Mouse (Mus musculus) frontal cortex, adult 2 months (tissue): ENCODE results near the gene Dnajb7. TPM values are rescaled to one million over a fixed set of nuclear protein-coding genes. Genes with fewer than 3 reads are reported as not detected.

Experiments used
- DNase-seq, 2 experiments: peaks; one replicate each; pipeline ENCODE4 v3.0.0; 2022; ENCODE audit warnings: low spot score in 1 of 2; ENCODE audit errors: extremely low spot score in 1 of 2
- polyA plus RNA-seq: library from polyadenylated mRNA; depleted of rRNA; stranded (reverse); fragments of >200 nt; gene quantifications from 2 replicates; pipeline ENCODE4 v1.2.3, GENCODE M21; 2012; rRNA removed

The Dnajb7 gene
- polyA plus RNA-seq, 1 experiment: 0.10 TPM

DNA sequence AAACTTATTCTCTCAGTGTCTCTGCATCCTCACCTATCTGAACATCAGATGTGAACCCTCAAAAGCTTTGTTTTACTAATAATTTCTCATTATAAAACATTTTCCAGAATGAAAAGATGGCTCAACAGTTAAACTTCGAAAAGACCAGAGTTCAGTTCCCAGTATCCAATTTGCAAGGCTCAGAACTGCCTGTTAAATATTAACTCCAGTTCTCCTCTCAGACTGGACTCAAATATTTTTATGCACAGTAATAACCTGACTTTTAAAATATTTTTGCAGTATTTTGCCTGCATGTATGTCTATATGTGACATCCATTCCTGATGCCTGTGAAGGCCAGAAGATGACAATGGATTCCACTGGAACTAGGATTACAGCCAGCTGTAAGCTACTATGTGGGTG is 39.5 kb downstream of the Dnajb7 start:
- DNase-seq: no peak

DNA sequence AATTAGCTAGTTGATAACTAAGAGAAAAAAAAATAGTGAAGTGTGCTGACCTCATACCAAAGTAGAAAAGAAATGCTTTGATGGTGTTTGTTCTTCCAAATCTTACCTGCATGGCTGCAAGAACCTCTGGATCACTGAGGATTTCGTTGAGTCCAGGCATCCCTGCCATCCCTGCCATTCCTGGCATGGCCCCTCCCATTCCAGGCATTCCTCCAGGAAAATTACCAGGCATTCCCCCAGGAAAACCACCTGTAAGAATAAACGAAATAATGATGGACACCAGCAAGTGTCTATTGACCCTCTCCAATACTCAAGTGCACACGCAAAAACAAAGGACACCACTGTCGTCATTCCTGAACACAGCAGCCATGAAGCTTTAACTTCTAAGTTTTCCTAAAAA is 41.9 kb downstream of the Dnajb7 start:
- no peak for DNase-seq

DNA sequence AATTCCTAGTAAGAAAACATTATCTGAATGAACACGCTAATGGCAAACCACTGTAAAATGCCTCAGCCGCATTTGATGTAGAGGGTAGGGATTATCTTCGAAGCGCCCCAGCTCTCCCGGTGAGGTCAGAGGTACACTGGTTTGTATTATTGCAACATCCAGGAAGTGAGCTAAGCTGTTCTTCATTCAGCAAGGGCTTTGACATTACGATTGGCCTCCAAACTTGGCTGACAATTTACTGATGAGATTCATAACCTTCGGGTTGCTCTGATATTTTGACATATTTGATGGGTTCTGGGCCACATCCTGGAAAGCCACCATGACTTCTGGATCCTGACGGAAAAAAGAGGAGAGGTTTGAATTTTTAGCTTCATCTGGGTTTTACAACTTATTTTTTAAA is 42.9 kb downstream of the Dnajb7 start:
- DNase-seq: no peak

DNA sequence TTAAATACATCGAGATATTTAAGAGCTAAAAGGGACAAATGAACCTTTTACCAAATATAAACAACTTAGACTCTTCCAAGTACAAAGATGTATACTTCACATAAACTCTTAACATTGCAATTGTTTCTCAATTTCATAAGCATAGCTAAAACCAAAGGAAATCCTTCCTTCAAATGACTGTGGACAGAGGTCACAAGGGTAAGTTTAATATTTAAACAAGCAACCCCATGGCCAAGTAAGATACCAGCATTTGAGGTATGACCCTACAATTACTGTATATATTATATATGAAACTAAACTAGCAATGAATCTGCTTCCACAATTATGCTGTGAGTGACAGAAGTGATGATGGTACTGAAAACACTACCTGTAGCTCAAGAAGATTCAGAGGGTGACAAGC is 43.8 kb downstream of the Dnajb7 start:
- no peak for DNase-seq

DNA sequence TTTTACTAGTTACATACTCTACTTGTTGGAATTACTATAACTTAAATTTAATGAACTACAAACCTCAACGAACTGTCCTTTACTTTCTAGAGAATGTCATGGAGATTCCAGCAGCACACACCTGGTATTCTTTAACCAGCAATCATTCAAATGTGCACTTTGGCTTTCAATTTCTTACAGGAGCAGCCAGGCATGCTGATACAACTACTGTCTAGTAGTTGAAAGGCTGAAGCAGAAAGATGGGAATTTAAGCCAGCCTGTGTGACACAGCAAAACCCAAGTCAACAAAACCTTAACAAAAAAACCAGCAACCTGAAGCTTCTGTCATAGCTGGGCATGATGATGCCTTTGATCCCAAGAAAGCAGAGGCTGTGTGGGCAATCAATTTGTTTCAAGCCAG is 45.6 kb downstream of the Dnajb7 start:
- DNase-seq: no peak

DNA sequence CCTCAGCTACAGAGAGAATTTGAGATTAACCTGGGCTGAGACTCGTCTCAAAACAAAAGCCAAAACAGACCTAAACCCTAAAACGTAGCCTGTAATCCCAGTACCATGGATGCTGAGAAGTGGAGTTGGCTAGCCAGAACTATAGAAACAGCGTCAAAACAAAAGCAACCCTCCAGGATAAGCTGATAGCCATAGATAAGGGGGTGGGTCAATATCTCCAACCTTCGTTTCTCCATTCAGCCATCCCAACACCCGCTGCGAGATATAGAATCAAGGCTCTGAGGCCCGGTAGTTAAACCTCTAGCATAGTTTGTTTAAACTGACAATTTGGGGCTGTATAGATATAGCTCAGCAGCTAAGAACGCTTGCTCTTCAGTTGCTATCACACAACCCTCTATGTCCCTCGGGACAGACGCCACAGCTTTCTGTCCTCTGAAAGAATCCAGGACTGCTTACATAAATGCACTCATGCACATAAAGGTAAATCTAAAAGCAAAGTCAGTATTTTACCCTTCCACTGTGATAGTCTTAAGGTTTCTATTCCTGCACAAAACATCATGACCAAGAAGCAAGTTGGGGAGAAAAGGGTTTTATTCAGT is 46.6 kb downstream of the Dnajb7 start:
- no peak for DNase-seq

DNA sequence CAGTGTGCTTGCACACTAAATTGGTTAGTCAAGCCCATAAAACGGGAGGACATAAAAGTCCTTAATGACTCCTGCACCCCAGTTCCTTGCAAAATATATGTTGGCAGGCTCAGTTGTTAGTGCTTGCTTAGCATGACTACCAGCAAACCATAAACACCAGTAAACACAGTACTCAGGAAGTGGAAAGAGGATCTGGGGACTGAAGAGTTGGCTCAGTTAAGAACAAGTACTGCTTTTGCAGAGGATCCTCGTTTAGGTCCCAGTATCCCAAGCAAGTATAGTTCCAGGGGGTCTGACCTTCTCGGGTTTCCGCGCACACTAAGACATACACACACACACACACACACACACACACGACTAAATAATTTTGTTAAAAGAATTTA is 47.1 kb downstream of the Dnajb7 start:
- DNase-seq: peak in 1 of 2 experiments; percentile 22

DNA sequence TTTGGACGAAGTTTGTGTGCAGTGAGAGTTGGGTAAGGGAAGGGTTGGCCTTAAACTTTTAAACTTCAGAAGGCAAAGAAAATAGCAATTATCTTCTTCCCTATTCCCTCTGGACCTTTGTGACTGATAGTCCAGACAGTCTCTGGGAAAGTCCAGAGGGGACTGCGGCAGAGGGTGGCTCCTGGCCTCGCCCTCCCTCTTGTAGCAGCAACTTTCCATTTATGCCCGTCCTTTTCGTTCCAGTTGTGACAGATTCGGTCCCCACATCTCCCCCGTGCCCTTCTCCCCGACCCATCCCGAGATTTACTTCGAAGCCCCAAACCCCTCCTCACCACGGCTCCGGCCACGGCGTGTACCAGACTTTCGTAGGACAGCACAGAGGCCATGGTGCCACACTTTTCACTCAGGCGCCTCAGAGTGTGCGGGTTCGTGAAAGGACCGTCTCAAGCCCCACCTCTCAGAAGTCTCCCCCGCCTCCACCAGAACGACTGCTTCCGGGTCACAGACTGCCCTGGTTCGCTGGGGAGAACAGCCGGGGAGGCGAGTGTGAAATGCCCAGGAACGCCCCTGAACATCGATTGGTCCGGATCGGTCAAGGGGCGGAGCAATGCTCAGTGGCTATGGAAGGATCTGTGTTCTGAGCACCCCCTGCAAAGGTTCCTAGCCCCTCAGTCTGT is 47.6 kb downstream of the Dnajb7 start, which contains the start of gene Slc25a17:
Slc25a17 (minus strand) TSS at position 468 of the 677 bp plus-strand sequence.
- peak; percentile 87 to 93 for DNase-seq

DNA sequence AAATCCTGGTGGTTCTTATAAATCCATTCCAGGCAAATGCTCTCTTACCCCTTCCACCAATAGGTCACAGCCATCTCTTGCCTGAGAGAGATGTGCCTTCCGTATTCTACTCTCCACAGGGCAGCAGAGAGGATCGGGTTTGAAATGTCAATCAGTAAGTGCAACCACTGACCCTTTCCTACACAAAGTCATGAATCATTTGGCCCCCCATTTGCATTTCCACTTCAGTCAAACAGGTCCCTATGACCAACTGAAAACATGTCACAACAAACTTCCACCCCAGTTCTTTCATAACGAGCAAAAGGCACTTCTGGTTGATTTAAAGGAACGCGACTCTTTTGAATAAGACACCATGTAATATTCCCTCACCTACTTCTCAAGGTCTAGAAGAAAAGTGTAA is 48.7 kb downstream of the Dnajb7 start:
- DNase-seq: no peak

DNA sequence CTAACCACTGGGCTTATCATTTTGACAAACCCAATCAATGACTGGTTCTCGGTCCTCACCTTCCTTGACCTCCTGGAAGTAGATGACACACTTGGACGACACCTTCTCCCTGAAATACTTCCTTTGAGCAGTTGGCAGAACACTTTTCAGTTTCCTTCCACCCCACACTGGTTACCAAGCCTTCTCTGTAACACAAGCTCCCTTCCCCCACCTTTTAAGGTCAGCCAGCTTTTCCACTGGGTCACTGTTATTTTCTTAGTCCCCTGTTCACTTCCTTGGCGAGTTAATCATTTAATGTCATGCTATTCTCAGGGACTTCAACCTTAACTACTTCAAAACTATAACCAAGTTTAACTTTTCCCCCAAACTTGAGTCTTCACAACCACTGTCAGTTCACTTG is 49.2 kb downstream of the Dnajb7 start:
- DNase-seq: no peak

DNA sequence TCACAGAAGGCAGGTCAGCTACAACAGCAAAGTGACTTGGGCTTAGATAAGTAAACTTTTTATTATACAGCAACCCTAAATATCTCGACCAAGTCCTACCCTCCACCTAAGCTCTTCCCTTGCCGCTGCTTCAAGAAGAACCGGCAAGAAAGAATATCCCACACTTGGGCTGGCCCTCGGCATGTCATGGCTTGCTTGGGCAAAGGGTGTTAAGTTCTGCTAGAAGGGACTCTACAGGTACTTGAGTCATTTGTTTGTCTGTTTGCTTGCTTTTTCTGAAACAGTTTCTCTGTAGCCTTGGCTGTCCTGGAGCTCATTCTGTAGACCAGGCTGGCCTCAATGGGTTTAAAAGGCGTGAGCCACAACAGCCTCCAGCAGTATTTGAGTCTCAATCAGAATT is 51.2 kb downstream of the Dnajb7 start:
- DNase-seq: no peak

Other genes with a start within 250 kb of the Dnajb7 start
- gene Mrtfa, start 217.5 kb downstream of the Dnajb7 start, polyA plus RNA-seq: 41.8 and 42.0 TPM in 2 replicates
- 17.4 and 20.1 TPM in 2 replicates for gene Mchr1, start 172.8 kb downstream of the Dnajb7 start, polyA plus RNA-seq
- 46.3 and 53.3 TPM in 2 replicates for gene Slc25a17, start 47.5 kb downstream of the Dnajb7 start, polyA plus RNA-seq
- 98.0 and 118 TPM in 2 replicates for gene St13, start 8.2 kb downstream of the Dnajb7 start, polyA plus RNA-seq
- gene Xpnpep3, start 8.2 kb downstream of the Dnajb7 start, polyA plus RNA-seq: 8.5 and 10.1 TPM in 2 replicates
- gene Rbx1, start 58.0 kb upstream of the Dnajb7 start, polyA plus RNA-seq: 182 and 193 TPM in 2 replicates
- 33.5 and 35.3 TPM in 2 replicates for gene Ep300, start 177.1 kb upstream of the Dnajb7 start, polyA plus RNA-seq